Mouse (Mus musculus): ENCODE measurements at regions not wholly inside any gene's neighbourhood (a gene's known extent, or its start where the extent isn't known, plus 50 kb on each side); places are given as distances from the start of the nearest gene placed in this dataset.

DNA sequence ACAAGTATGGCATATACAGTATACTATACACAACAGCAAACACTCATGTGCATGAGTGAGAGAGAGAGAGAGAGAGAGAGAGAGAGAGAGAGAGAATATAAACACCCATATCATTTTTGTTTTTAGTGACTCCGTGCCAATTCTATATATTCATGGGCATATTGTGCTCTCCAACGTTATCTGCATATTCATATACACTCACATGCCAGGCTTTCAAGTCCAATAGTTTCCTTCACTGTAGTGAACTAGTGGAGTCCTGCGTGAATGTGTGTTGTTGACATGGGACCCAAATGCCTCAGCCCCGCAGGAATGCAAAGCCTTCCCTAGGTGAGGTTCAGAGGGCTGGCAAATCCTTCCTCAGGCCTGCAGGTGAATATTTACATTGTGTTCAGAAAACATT, 53.4 kb upstream of the Nab1 start:
- intact Hi-C loops (cut with DNase I), result no loop called here
- DNase-seq, result no peak

DNA sequence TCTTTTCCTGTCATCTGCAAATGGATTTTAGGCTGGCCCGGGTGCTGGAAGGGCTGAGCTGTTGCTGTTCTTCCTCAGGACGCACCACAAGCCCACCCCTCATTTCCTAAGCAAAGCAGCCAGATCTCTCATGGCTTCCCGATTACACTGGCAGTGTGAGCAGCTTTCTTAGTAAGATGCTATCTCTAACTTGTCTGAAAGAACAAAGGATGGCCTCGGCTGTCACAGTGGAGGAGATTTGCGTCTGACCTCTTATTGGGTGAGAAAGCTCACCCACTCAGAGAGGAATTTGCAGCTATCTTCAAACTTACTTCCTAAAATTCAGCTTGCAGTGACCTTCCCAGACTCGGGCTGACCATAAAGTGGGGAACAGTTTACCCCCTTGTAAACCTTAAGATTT, 64.7 kb upstream of the Nemp2 start:
- intact Hi-C loops (cut with DNase I), result no loop called here

DNA sequence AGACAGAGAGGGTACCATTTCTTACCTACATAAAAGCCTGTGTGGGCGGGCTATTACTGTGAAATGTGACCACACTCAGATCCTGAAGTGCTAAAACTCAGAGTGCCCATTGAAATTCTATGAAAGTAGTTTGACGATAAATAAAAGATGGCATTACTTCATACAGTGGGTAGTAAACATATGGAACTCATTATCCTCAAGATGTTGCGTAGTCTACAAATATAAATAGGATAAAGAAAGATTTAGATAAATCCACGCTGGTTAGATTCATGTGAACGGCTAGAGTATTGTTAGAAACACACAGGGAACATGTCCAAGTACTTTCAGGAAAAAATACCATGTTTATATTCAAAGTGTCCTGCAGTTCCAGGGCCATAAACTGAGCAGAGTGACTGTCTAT, 58.8 kb upstream of the Nemp2 start:
- intact Hi-C loops (cut with DNase I), result no loop called here
- no peak for DNase-seq

More for the DNA sequence above, 64.7 kb upstream of the Nemp2 start:
- DNase-seq, result no peak

- peak in 1 of 2 experiments; percentile 13 for DNase-seq
- intact Hi-C loops (cut with DNase I), result loop anchor here (5.0 kb wide), 1 partner anchor 36 kb away; no protein-coding TSS in a partner anchor
Observed at GRCm38 (mm10) chr1:52578298-52579056, 52.0 kb upstream of the Nemp2 start.

DNA sequence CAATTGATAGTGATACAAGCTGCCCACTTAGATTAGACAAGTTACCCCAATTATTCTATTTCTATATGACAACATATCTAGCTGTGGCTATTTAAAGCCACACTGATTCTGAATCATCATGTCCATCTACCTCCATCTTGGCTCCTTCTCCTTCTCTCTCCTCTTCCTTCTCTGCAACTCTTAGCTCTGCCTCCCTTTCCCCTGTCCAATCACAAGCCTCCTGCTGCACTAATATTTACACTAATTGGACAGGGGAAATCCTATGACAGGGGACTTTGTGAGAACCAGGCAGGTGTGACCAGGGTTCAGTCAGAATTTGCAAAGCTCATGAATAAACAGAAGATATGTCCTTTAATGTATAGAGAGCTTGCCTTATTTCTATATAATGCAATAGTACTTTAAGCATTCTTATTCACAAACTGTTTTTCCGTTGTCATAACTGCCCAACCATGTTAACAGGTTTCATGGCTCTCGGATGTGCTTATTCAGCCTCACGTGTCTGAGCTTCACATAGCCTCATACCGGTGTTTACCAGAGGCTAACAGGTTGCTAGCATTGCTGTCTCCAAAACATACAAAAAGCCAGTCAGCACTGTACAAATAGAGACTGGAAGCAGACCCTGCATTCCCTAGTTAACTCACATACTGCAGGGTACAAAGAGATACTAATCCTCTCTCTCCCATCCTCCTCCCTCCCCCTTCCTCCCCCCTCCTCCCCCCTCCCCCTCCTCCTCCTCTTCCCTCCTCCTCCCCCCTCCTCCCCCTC, 50.2 kb upstream of the Nemp2 start:
- no peak for DNase-seq
- intact Hi-C loops (cut with DNase I), result no loop called here
